Mouse (Mus musculus) erythroblast, embryonic 14.5 days (primary cell): ENCODE results near the gene Anxa3.

Experiments
- GATA1 ChIP-seq: IDR thresholded peaks from 2 replicates; pipeline ENCODE4 v1.6.1; 2012; ENCODE audit warnings: low read length, inconsistent platforms, mixed read lengths
- TAL1 ChIP-seq: IDR thresholded peaks from 3 replicates; pipeline ENCODE4 v1.6.1; 2012; ENCODE audit warnings: low read length, inconsistent platforms, mixed read lengths

- TF ChIP-seq GATA1 (no peak), TAL1 (no peak)
Observed at GRCm38 (mm10) chr5:96747195-96747984, 45.7 kb upstream of the Anxa3 start.
